Mouse (Mus musculus) 416B (cell line): ENCODE data around the gene Krt5.
"Not testable (repeated sequence)": the region's sequence is repeated elsewhere in the genome, so short reads cannot be mapped to it uniquely, and the experiment has no call there.

Source experiments
- DNase-seq: peaks from one replicate; pipeline ENCODE4 v3.0.0; 2011; ENCODE audit warnings: low read depth

Krt5 gene

GRCm38 (mm10) chr15:101712720-101713119 is at the start of gene Krt5:
TSS of gene Krt5 (minus strand) at chr15:101712898.
- no peak for DNase-seq

- DNase-seq = no peak
These were observed 30.0 kb upstream of the Krt5 start, which contains the start of gene Krt71 for GRCm38 (mm10) chr15:101742711-101743110. TSS of gene Krt71 (minus strand) at chr15:101743109.

- DNase-seq = no peak
These were observed 25.1 kb upstream of the Krt5 start for GRCm38 (mm10) chr15:101737786-101738185.

GRCm38 (mm10) chr15:101730653-101731052 is 18.0 kb upstream of the Krt5 start:
- DNase-seq = no peak

GRCm38 (mm10) chr15:101724686-101725085 is 12.0 kb upstream of the Krt5 start:
- no peak for DNase-seq

GRCm38 (mm10) chr15:101715831-101716230 is 3.1 kb upstream of the Krt5 start:
- DNase-seq = no peak

- DNase-seq = no peak
These were observed 1.7 kb upstream of the Krt5 start for GRCm38 (mm10) chr15:101714356-101714755.

GRCm38 (mm10) chr15:101713731-101714130 is 1.0 kb upstream of the Krt5 start:
- no peak for DNase-seq

GRCm38 (mm10) chr15:101708683-101709082 is 4.0 kb downstream of the Krt5 start:
- no peak for DNase-seq

GRCm38 (mm10) chr15:101707454-101707853 is 5.2 kb downstream of the Krt5 start:
- no peak for DNase-seq

GRCm38 (mm10) chr15:101704066-101704465 is 8.6 kb downstream of the Krt5 start:
- DNase-seq = peak; percentile 41

- no peak for DNase-seq
These were observed 10.3 kb downstream of the Krt5 start for GRCm38 (mm10) chr15:101702380-101702779.

GRCm38 (mm10) chr15:101699866-101700265 is 12.8 kb downstream of the Krt5 start:
- no peak for DNase-seq

GRCm38 (mm10) chr15:101699192-101699591 is 13.5 kb downstream of the Krt5 start:
- no peak for DNase-seq

- no peak for DNase-seq
These were observed 15.1 kb downstream of the Krt5 start for GRCm38 (mm10) chr15:101697326-101698188.

GRCm38 (mm10) chr15:101694207-101694606 is 18.5 kb downstream of the Krt5 start, which contains the start of gene Krt6a:
TSS of gene Krt6a (minus strand) at chr15:101694307.
- no peak for DNase-seq

- DNase-seq = not testable (repeated sequence)
These were observed 22.2 kb downstream of the Krt5 start for GRCm38 (mm10) chr15:101690460-101690859.

GRCm38 (mm10) chr15:101688161-101688560 is 24.5 kb downstream of the Krt5 start:
- no peak for DNase-seq

- DNase-seq = no peak
These were observed 32.5 kb downstream of the Krt5 start, which contains the start of gene Krt6b for GRCm38 (mm10) chr15:101680187-101680586. TSS of gene Krt6b (minus strand) at chr15:101680287.

- no peak for DNase-seq
These were observed 36.7 kb downstream of the Krt5 start for GRCm38 (mm10) chr15:101675978-101676377.
